Mouse (Mus musculus): ENCODE measurements around the gene Olfr524. TPM values are rescaled to one million over a fixed set of nuclear protein-coding genes. Genes with fewer than 3 reads are reported as not detected.

Gene Olfr524
- polyA plus RNA-seq, 1 experiment, result not detected

DNA sequence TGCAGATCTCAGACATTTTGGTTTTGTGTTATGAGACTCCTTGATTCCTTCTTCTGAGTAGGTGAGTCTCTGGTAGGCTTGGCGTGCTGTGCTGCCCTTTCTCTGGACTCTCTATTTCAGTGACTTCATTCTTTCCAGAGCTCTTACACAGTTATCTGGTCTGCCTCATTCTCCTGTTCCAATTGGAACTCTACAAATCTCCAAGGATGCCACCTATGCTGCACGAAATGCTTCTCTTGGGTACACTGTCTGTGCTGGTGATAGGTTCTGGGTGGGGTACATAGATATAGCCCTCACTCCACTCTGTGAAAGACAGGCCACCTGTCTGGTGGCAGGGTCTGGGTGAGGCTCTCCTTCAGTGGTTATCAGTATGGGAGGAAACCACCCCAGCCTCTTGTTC, 12.2 kb upstream of the Olfr524 start, which contains the start of gene Cd163l1:
Gene Cd163l1 (plus strand): TSS at position 301 of the 400 bp plus-strand sequence.
- Histone ChIP-seq H3K27me3 (ENCODE audit: control insufficient read depth, insufficient read depth, insufficient read length) (no peaks in the 10 kb centered on the region), H3K36me3 (ENCODE audit: control insufficient read depth, insufficient read depth) (no peaks in the 10 kb centered on the region), H3ac (ENCODE audit: control insufficient read depth, insufficient read length) (no peak within 1 kb of the TSS), H3K79me2 (ENCODE audit: control insufficient read depth, insufficient read depth) (no peaks in the 10 kb centered on the region), H3K4me2 (ENCODE audit: low read depth) (no peak within 1 kb of the TSS), H3K4me3 (no peak within 1 kb of the TSS)
- TF ChIP-seq CEBPB (IDR thresholded peaks at IDR 0.05; ENCODE audit: insufficient read depth, poor library complexity, severe bottlenecking) (no peak), E2F4 (IDR thresholded peaks at IDR 0.05; ENCODE audit: insufficient read depth) (no peak), MYOD1 (IDR thresholded peaks at IDR 0.05; ENCODE audit: control insufficient read depth in 1 of 3, insufficient read length in 2 of 3, low read depth in 2 of 3) (no peak)

GRCm38 (mm10) chr7:140213841-140214240, 8.1 kb upstream of the Olfr524 start:
- no peaks in the 10 kb centered on the region for H3K79me2 ChIP-seq (ENCODE audit: control insufficient read depth, insufficient read depth)
- no peaks in the 10 kb centered on the region for H3K36me3 ChIP-seq (ENCODE audit: control insufficient read depth, insufficient read depth)
- H3K4me2 ChIP-seq (ENCODE audit: low read depth), result peak overlapping the region; percentile 51
- H3K4me3 ChIP-seq, result no peak overlapping the region
- no peak for TF ChIP-seq E2F4 (IDR thresholded peaks at IDR 0.05; ENCODE audit: insufficient read depth)
- TF ChIP-seq TCF12 (IDR thresholded peaks at IDR 0.05; ENCODE audit: insufficient read depth, poor library complexity, severe bottlenecking), result no peak
- TF ChIP-seq USF1 (IDR thresholded peaks at IDR 0.05; ENCODE audit: low read depth), result no peak
- no peak for TF ChIP-seq POLR2A (IDR thresholded peaks at IDR 0.05; ENCODE audit: insufficient read length, low read depth)
- no peak for TF ChIP-seq MAX (IDR thresholded peaks at IDR 0.05; ENCODE audit: low read depth)
- TF ChIP-seq POLR2AphosphoS2 (IDR thresholded peaks at IDR 0.05; ENCODE audit: insufficient read length, low read depth), result no peak
- TF ChIP-seq REST (IDR thresholded peaks at IDR 0.05; ENCODE audit: insufficient read depth, insufficient read length), result no peak
- TF ChIP-seq MYOD1 (IDR thresholded peaks at IDR 0.05; ENCODE audit: control insufficient read depth in 1 of 3, insufficient read length in 2 of 3, low read depth in 2 of 3), result peak in 2 of 3 experiments; percentile 70 to 87
- peak in 2 of 3 experiments; percentile 7 to 32 for TF ChIP-seq MYOG (IDR thresholded peaks at IDR 0.05; ENCODE audit: control insufficient read depth in 1 of 3, insufficient read depth in 1 of 3, insufficient read length in 2 of 3, low read depth in 2 of 3)
- peak; percentile 46 for TF ChIP-seq TCF3 (IDR thresholded peaks at IDR 0.05; ENCODE audit: insufficient read length, low read depth)
- no peak overlapping the region for H3ac ChIP-seq (ENCODE audit: control insufficient read depth, insufficient read length)
- no peaks in the 10 kb centered on the region for H3K27me3 ChIP-seq (ENCODE audit: control insufficient read depth, insufficient read depth, insufficient read length)

DNA sequence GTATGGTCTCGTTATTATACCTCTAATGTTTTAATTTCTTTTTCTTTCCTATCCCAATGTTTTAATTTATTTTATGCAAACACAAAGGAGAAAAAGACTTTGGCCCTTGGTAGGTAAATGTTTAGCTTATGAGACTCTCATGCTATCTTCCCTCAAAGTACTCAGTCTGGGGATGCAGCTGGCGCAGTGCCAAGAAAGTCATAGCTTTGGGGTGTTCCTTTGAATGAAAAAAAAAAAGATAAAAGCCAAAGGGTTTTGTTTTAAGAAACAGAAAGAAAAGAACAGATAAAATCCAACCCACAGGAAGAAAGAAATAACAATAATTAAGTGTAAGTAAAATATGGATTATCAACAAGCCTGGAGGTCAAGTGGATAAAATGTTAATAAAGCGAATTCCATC, 2.9 kb upstream of the Olfr524 start:
- TF ChIP-seq USF1 (IDR thresholded peaks at IDR 0.05; ENCODE audit: low read depth) (no peak), REST (IDR thresholded peaks at IDR 0.05; ENCODE audit: insufficient read depth, insufficient read length) (no peak), CEBPB (IDR thresholded peaks at IDR 0.05; ENCODE audit: insufficient read depth, poor library complexity, severe bottlenecking) (no peak), SRF (IDR thresholded peaks at IDR 0.05; ENCODE audit: control insufficient read depth, insufficient read length, low read depth) (no peak), MYOG (IDR thresholded peaks at IDR 0.05; ENCODE audit: control insufficient read depth in 1 of 3, insufficient read depth in 1 of 3, insufficient read length in 2 of 3, low read depth in 2 of 3) (no peak), E2F4 (IDR thresholded peaks at IDR 0.05; ENCODE audit: insufficient read depth) (no peak)
- H3K4me2 ChIP-seq (ENCODE audit: low read depth), result no peak overlapping the region
- no peaks in the 10 kb centered on the region for H3K36me3 ChIP-seq (ENCODE audit: control insufficient read depth, insufficient read depth)
- no peaks in the 10 kb centered on the region for H3K27me3 ChIP-seq (ENCODE audit: control insufficient read depth, insufficient read depth, insufficient read length)
- no peaks in the 10 kb centered on the region for H3K79me2 ChIP-seq (ENCODE audit: control insufficient read depth, insufficient read depth)
- H3K4me3 ChIP-seq, result no peak overlapping the region
- no peak overlapping the region for H3ac ChIP-seq (ENCODE audit: control insufficient read depth, insufficient read length)

DNA sequence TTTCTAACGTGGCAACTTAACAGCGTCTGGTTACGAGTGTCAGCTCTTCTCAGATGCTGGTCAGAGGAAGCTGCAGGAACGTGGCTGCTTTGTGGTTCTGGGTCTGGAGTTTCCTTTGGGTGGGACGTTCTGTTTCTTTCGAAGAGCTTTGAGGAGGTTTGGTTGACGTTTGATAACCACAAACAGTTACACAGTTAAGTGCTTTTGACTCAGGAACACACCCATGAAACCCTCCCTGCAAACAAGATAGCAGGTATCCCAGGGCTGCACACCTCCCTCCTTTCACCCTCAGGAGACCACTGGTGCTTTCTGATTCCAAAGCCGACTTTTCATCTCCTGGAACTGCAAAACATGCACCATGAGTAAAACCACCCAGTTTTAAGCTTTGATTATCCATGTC, 2.4 kb upstream of the Olfr524 start:
- Histone ChIP-seq H3K36me3 (ENCODE audit: control insufficient read depth, insufficient read depth) (no peaks in the 10 kb centered on the region), H3ac (ENCODE audit: control insufficient read depth, insufficient read length) (no peak overlapping the region), H3K27me3 (ENCODE audit: control insufficient read depth, insufficient read depth, insufficient read length) (no peaks in the 10 kb centered on the region), H3K4me2 (ENCODE audit: low read depth) (no peak overlapping the region), H3K79me2 (ENCODE audit: control insufficient read depth, insufficient read depth) (no peaks in the 10 kb centered on the region), H3K4me3 (no peak overlapping the region)
- no peak for TF ChIP-seq REST (IDR thresholded peaks at IDR 0.05; ENCODE audit: insufficient read depth, insufficient read length)
- TF ChIP-seq USF1 (IDR thresholded peaks at IDR 0.05; ENCODE audit: low read depth), result no peak
- no peak for TF ChIP-seq MAX (IDR thresholded peaks at IDR 0.05; ENCODE audit: low read depth)
- no peak for TF ChIP-seq POLR2AphosphoS2 (IDR thresholded peaks at IDR 0.05; ENCODE audit: insufficient read length, low read depth)
- TF ChIP-seq SRF (IDR thresholded peaks at IDR 0.05; ENCODE audit: control insufficient read depth, insufficient read length, low read depth), result no peak
- no peak for TF ChIP-seq CEBPB (IDR thresholded peaks at IDR 0.05; ENCODE audit: insufficient read depth, poor library complexity, severe bottlenecking)
- no peak for TF ChIP-seq TCF12 (IDR thresholded peaks at IDR 0.05; ENCODE audit: insufficient read depth, poor library complexity, severe bottlenecking)
- no peak for TF ChIP-seq POLR2A (IDR thresholded peaks at IDR 0.05; ENCODE audit: insufficient read length, low read depth)
- no peak for TF ChIP-seq TCF3 (IDR thresholded peaks at IDR 0.05; ENCODE audit: insufficient read length, low read depth)
- TF ChIP-seq E2F4 (IDR thresholded peaks at IDR 0.05; ENCODE audit: insufficient read depth), result no peak
- no peak for TF ChIP-seq MYOG (IDR thresholded peaks at IDR 0.05; ENCODE audit: control insufficient read depth in 1 of 3, insufficient read depth in 1 of 3, insufficient read length in 2 of 3, low read depth in 2 of 3)
- no peak for TF ChIP-seq MYOD1 (IDR thresholded peaks at IDR 0.05; ENCODE audit: control insufficient read depth in 1 of 3, insufficient read length in 2 of 3, low read depth in 2 of 3)

GRCm38 (mm10) chr7:140206904-140207303, 1.1 kb upstream of the Olfr524 start:
- no peak overlapping the region for H3ac ChIP-seq (ENCODE audit: control insufficient read depth, insufficient read length)
- H3K36me3 ChIP-seq (ENCODE audit: control insufficient read depth, insufficient read depth), result no peaks in the 10 kb centered on the region
- TF ChIP-seq CEBPB (IDR thresholded peaks at IDR 0.05; ENCODE audit: insufficient read depth, poor library complexity, severe bottlenecking), result no peak
- TF ChIP-seq REST (IDR thresholded peaks at IDR 0.05; ENCODE audit: insufficient read depth, insufficient read length), result no peak
- TF ChIP-seq POLR2AphosphoS2 (IDR thresholded peaks at IDR 0.05; ENCODE audit: insufficient read length, low read depth), result no peak
- no peak for TF ChIP-seq E2F4 (IDR thresholded peaks at IDR 0.05; ENCODE audit: insufficient read depth)
- no peak for TF ChIP-seq TCF3 (IDR thresholded peaks at IDR 0.05; ENCODE audit: insufficient read length, low read depth)
- TF ChIP-seq TCF12 (IDR thresholded peaks at IDR 0.05; ENCODE audit: insufficient read depth, poor library complexity, severe bottlenecking), result no peak
- TF ChIP-seq POLR2A (IDR thresholded peaks at IDR 0.05; ENCODE audit: insufficient read length, low read depth), result no peak
- TF ChIP-seq SRF (IDR thresholded peaks at IDR 0.05; ENCODE audit: control insufficient read depth, insufficient read length, low read depth), result no peak
- no peak for TF ChIP-seq MAX (IDR thresholded peaks at IDR 0.05; ENCODE audit: low read depth)
- TF ChIP-seq MYOD1 (IDR thresholded peaks at IDR 0.05; ENCODE audit: control insufficient read depth in 1 of 3, insufficient read length in 2 of 3, low read depth in 2 of 3), result no peak
- no peak for TF ChIP-seq USF1 (IDR thresholded peaks at IDR 0.05; ENCODE audit: low read depth)
- TF ChIP-seq MYOG (IDR thresholded peaks at IDR 0.05; ENCODE audit: control insufficient read depth in 1 of 3, insufficient read depth in 1 of 3, insufficient read length in 2 of 3, low read depth in 2 of 3), result no peak
- no peaks in the 10 kb centered on the region for H3K27me3 ChIP-seq (ENCODE audit: control insufficient read depth, insufficient read depth, insufficient read length)
- no peak overlapping the region for H3K4me2 ChIP-seq (ENCODE audit: low read depth)
- H3K79me2 ChIP-seq (ENCODE audit: control insufficient read depth, insufficient read depth), result no peaks in the 10 kb centered on the region
- H3K4me3 ChIP-seq, result no peak overlapping the region
